Mouse (Mus musculus) ES-CJ7 (cell line): ENCODE measurements at regions not wholly inside any gene's neighbourhood (a gene's known extent, or its start where the extent isn't known, plus 50 kb on each side); places are given as distances from the start of the nearest gene placed in this dataset.
"Not testable (repeated sequence)": the region's sequence is repeated elsewhere in the genome, so short reads cannot be mapped to it uniquely, and the experiment has no call there.

Source experiments
- DNase-seq: peaks from one replicate; pipeline ENCODE4 v3.0.0; 2011; ENCODE audit warnings: low read depth, low spot score

DNA sequence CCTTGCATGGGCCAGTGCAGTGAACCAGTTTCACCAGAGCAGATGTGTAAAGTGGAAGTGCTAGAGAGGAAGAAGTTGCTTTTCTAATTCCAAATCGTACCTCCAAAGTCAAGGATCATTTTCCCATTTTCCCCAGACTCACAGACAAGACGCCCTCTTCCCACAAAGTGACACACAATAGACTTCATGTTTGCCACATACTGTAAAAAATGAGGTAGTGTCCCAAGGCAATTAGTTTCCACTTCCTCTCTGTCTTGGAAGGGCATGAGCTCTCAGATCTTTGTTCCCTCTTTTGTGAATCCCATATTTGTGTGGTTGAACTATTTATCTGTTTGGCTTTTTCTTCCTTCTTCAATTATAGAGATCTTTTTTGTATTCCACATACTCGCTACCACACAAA, 137.0 kb downstream of the Sptssa start:
- DNase-seq, result no peak

DNA sequence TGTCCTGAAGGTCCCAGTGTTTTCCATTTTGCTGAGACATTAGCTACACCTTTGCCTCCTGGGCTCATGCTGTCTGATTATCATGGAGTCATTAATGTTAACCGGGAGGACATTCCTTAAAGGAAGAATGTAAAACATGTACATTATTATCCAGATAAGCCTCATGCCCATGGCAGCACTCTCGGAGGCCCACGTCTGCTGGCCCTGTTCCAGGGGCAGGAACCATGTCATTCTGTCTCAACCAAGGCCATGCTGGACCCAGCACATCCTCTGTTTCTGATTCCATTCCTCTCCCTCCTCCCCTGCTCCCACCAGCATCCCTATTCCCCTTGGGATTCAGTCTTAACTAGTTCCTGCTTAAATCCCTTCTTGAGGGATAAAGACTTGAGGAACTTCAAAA, 139.1 kb downstream of the Sptssa start:
- no peak for DNase-seq

GRCm38 (mm10) chr12:54516463-54516862, 139.9 kb downstream of the Sptssa start:
- no peak for DNase-seq

GRCm38 (mm10) chr12:54516039-54516438, 140.3 kb downstream of the Sptssa start:
- not testable (repeated sequence) for DNase-seq

GRCm38 (mm10) chr12:54509903-54510302, 146.5 kb downstream of the Sptssa start:
- no peak for DNase-seq

- DNase-seq, result no peak
These were observed 153.6 kb downstream of the Sptssa start for GRCm38 (mm10) chr12:54502775-54503174.

DNA sequence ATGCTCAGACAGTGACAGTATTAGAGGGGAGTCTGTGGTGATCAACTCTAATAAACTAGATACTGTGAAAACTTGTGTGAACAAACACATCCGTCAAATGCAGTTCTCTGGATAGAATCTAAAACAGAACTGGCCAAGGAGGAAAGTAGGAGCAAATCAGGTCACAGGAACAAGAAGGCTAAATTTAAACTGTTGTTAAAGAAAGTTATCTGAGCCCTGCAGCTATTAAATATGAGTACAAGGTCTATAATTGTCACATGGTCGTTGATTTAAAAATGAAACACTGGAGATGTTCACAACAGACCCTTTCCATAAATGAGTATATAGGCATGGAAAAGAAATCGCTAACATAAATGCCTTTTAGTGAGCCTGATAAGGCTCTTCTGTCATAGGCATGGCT, 156.4 kb downstream of the Sptssa start:
- DNase-seq, result no peak

- no peak for DNase-seq
These were observed 160.5 kb downstream of the Sptssa start for GRCm38 (mm10) chr12:54495701-54496374.

- DNase-seq, result no peak
These were observed 161.5 kb downstream of the Sptssa start for GRCm38 (mm10) chr12:54494756-54495375.

DNA sequence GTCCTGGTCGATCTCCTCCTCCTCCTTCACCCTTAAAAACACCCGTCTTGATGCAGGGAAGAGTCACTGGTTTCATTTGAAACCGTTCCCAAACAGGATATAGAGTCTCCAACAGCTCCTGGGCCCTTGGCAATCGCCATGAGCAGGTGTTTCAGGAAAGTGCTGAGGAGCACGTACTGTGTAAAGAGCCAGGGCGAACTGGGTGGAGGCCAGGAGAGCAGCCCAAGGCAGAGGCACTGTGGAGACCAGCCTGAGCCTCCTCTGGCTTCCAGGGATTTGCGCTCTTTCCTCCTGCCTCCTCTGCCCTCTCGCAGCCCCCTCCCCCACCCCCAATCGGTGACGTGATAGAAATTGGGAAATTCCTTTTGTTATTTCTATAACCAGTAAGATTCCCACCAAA, 163.6 kb downstream of the Sptssa start:
- no peak for DNase-seq

GRCm38 (mm10) chr12:54490460-54490859, 165.9 kb downstream of the Sptssa start:
- no peak for DNase-seq

- DNase-seq, result peak; percentile 77
These were observed 166.7 kb downstream of the Sptssa start for GRCm38 (mm10) chr12:54489675-54490074.

- no peak for DNase-seq
These were observed 168.7 kb downstream of the Sptssa start for GRCm38 (mm10) chr12:54487689-54488088.

DNA sequence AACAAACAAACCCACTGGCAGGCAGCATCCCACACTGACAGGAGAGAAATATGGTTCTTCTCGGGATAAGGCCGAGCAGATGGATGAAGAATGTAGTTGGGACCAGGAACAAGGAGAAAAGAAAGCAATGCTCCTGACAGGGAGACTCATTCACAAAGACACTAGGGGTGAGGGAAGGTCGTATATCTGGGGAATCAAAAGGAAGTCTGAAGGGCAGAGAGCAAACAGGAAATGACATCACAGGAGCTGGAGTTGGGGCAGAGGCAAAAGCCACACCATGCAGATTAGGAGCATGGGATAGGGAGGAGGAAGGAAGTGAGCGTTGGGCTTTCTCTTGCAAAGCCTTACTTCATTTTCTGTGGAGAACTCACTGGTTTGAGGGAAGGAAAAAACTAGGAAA, 174.4 kb downstream of the Sptssa start:
- peak; percentile 7 for DNase-seq

GRCm38 (mm10) chr12:54479841-54480240, 176.5 kb downstream of the Sptssa start:
- no peak for DNase-seq

DNA sequence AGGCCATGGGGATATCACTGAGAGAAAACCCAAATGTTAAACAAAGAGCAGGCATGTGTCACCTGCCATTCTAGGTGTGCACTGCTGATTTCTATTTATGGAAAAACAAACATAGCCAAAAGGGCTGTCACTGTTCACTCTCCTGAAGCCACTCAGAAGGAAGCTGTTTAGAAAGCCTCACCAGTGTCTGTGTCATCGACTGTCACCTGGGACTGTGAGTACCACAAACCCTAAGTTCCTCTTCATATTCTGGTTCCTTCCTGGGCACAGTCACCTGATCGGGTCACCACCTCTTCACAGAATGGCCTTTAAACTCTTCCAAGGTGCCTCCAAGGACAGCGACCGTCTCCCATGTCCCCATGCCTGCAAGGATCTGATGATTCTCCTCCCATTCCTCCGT, 183.5 kb downstream of the Sptssa start:
- no peak for DNase-seq

GRCm38 (mm10) chr12:54472407-54472806, 184.0 kb downstream of the Sptssa start:
- no peak for DNase-seq

- DNase-seq, result no peak
These were observed 188.7 kb downstream of the Sptssa start for GRCm38 (mm10) chr12:54467635-54468034.

DNA sequence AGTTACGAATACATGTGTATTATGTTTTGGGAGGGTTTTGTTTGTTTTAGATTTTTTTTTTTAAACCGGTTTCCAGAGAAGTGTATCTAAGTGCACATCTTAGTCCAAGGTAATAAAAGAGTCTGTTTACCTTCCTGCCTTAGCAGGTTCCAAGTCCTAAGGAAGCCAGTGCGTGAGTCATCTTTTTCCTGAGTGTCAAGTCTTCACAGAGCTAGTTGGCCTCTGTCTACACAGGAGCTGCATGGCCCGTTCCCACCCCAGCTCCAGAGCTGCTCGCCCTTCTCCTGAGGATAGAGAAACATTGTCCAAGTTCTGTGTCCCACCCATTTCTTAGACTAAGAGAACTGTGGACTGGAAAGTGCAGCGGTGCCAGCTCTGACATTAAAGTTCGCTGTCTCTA, 192.6 kb downstream of the Sptssa start:
- DNase-seq, result no peak

DNA sequence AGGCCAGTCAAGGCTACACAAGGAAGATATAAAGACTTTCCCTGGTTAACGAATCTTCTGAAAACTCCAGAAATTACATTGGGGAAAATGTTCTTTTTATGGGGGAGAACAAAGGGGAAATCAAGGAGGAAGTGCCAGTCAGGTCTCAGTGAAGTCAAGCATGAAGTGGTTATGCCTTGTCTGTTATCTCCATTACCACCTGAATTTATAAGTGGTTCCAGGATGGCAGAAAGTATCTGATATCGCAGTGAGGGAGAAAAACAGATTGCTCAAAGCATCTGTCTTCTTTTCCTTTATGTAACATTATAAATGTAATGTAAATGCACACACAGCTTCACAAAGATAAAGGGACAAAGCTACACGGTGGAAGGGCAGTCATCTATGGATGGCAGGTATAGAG, 195.0 kb downstream of the Sptssa start:
- DNase-seq, result no peak

GRCm38 (mm10) chr12:54460135-54460523, 196.2 kb downstream of the Sptssa start:
- no peak for DNase-seq

- no peak for DNase-seq
These were observed 196.8 kb downstream of the Sptssa start for GRCm38 (mm10) chr12:54459462-54460134.

GRCm38 (mm10) chr12:54456731-54457130, 199.6 kb downstream of the Sptssa start:
- DNase-seq, result no peak
